Mouse (Mus musculus): ENCODE data around the gene C130032M10Rik. TPM values are rescaled to one million over a fixed set of nuclear protein-coding genes. Genes with fewer than 3 reads are reported as not detected.

The C130032M10Rik gene
- polyA plus RNA-seq, 1 experiment from 2014 or later, result 0.60 TPM

GRCm38 (mm10) chr9:114534747-114535517, 19.4 kb downstream of the C130032M10Rik start:
- Histone ChIP-seq H3K4me3 (no peak overlapping the region), H3K9me3 (no peaks in the 10 kb centered on the region), H3K27me3 (no peaks in the 10 kb centered on the region), H3K36me3 (no peaks in the 10 kb centered on the region), H3K4me1 (peaks cover 32% of the 10 kb centered on the region), H3K4me2 (no peak overlapping the region), H3K27ac (no peak overlapping the region), H3K9ac (no peak overlapping the region)
- no peak for ATAC-seq (ENCODE audit: insufficient number of reproducible peaks, insufficient read depth, low FRiP score, low TSS enrichment, low read depth)
- WGBS, result 81% methylated on average over 9 of the region's 9 CpGs

GRCm38 (mm10) chr9:114536628-114537027, 21.1 kb downstream of the C130032M10Rik start:
- H3K4me2 ChIP-seq, result no peak overlapping the region
- H3K9ac ChIP-seq, result no peak overlapping the region
- ATAC-seq (ENCODE audit: insufficient number of reproducible peaks, insufficient read depth, low FRiP score, low TSS enrichment, low read depth), result no peak
- H3K4me1 ChIP-seq, result peaks cover 19% of the 10 kb centered on the region
- H3K27ac ChIP-seq, result no peak overlapping the region
- H3K36me3 ChIP-seq, result no peaks in the 10 kb centered on the region
- H3K27me3 ChIP-seq, result no peaks in the 10 kb centered on the region
- H3K9me3 ChIP-seq, result no peaks in the 10 kb centered on the region
- 28% methylated on average over 2 of the region's 2 CpGs for WGBS
- H3K4me3 ChIP-seq, result no peak overlapping the region

GRCm38 (mm10) chr9:114538996-114539563, 23.6 kb downstream of the C130032M10Rik start:
- H3K9me3 ChIP-seq, result no peaks in the 10 kb centered on the region
- H3K4me2 ChIP-seq, result no peak overlapping the region
- H3K36me3 ChIP-seq, result no peaks in the 10 kb centered on the region
- ATAC-seq (ENCODE audit: insufficient number of reproducible peaks, insufficient read depth, low FRiP score, low TSS enrichment, low read depth), result no peak
- H3K4me3 ChIP-seq, result no peak overlapping the region
- peaks cover 20% of the 10 kb centered on the region for H3K4me1 ChIP-seq
- H3K27me3 ChIP-seq, result no peaks in the 10 kb centered on the region
- no peak overlapping the region for H3K27ac ChIP-seq
- no peak overlapping the region for H3K9ac ChIP-seq
- 51% methylated on average over 7 of the region's 7 CpGs for WGBS

- no peaks in the 10 kb centered on the region for H3K9me3 ChIP-seq
- H3K4me1 ChIP-seq, result peaks cover 36% of the 10 kb centered on the region
- no peak overlapping the region for H3K4me2 ChIP-seq
- H3K27ac ChIP-seq, result no peak overlapping the region
- 32% methylated on average over 1 of the region's 1 CpGs for WGBS
- no peak overlapping the region for H3K9ac ChIP-seq
- H3K4me3 ChIP-seq, result no peak overlapping the region
- no peaks in the 10 kb centered on the region for H3K36me3 ChIP-seq
- no peak for ATAC-seq (ENCODE audit: insufficient number of reproducible peaks, insufficient read depth, low FRiP score, low TSS enrichment, low read depth)
- H3K27me3 ChIP-seq, result no peaks in the 10 kb centered on the region
Observed at GRCm38 (mm10) chr9:114541279-114541741, 25.8 kb downstream of the C130032M10Rik start.

GRCm38 (mm10) chr9:114543882-114544753, 28.6 kb downstream of the C130032M10Rik start:
- no peak overlapping the region for H3K4me3 ChIP-seq
- H3K4me2 ChIP-seq, result no peak overlapping the region
- no peak overlapping the region for H3K9ac ChIP-seq
- H3K9me3 ChIP-seq, result no peaks in the 10 kb centered on the region
- H3K4me1 ChIP-seq, result peaks cover 34% of the 10 kb centered on the region
- H3K36me3 ChIP-seq, result no peaks in the 10 kb centered on the region
- ATAC-seq (ENCODE audit: insufficient number of reproducible peaks, insufficient read depth, low FRiP score, low TSS enrichment, low read depth), result no peak
- 74% methylated on average over 17 of the region's 17 CpGs for WGBS
- no peaks in the 10 kb centered on the region for H3K27me3 ChIP-seq
- no peak overlapping the region for H3K27ac ChIP-seq

- WGBS, result 36% methylated on average over 9 of the region's 9 CpGs
- H3K9me3 ChIP-seq, result no peaks in the 10 kb centered on the region
- no peak overlapping the region for H3K4me2 ChIP-seq
- no peak overlapping the region for H3K9ac ChIP-seq
- H3K4me3 ChIP-seq, result no peak overlapping the region
- no peaks in the 10 kb centered on the region for H3K27me3 ChIP-seq
- no peak for ATAC-seq (ENCODE audit: insufficient number of reproducible peaks, insufficient read depth, low FRiP score, low TSS enrichment, low read depth)
- no peak overlapping the region for H3K27ac ChIP-seq
- H3K4me1 ChIP-seq, result peaks cover 34% of the 10 kb centered on the region
- no peaks in the 10 kb centered on the region for H3K36me3 ChIP-seq
Observed at GRCm38 (mm10) chr9:114544754-114545393, 29.4 kb downstream of the C130032M10Rik start.

- Histone ChIP-seq H3K9me3 (no peaks in the 10 kb centered on the region), H3K27ac (no peak overlapping the region), H3K4me3 (no peak overlapping the region), H3K4me1 (peaks cover 34% of the 10 kb centered on the region), H3K9ac (no peak overlapping the region), H3K27me3 (no peaks in the 10 kb centered on the region), H3K36me3 (no peaks in the 10 kb centered on the region), H3K4me2 (no peak overlapping the region)
- WGBS, result 54% methylated on average over 12 of the region's 12 CpGs
- ATAC-seq (ENCODE audit: insufficient number of reproducible peaks, insufficient read depth, low FRiP score, low TSS enrichment, low read depth), result no peak
Observed at GRCm38 (mm10) chr9:114546765-114547164, 31.3 kb downstream of the C130032M10Rik start.

GRCm38 (mm10) chr9:114547643-114548077, 32.2 kb downstream of the C130032M10Rik start:
- WGBS, result 42% methylated on average over 6 of the region's 6 CpGs
- Histone ChIP-seq H3K36me3 (no peaks in the 10 kb centered on the region), H3K27me3 (no peaks in the 10 kb centered on the region), H3K4me2 (no peak overlapping the region), H3K9ac (0 out of 2 replicates have a peak overlapping the region, but pooled peaks have one; percentile 12), H3K4me3 (no peak overlapping the region), H3K9me3 (no peaks in the 10 kb centered on the region), H3K27ac (no peak overlapping the region), H3K4me1 (peaks cover 34% of the 10 kb centered on the region)
- ATAC-seq (ENCODE audit: insufficient number of reproducible peaks, insufficient read depth, low FRiP score, low TSS enrichment, low read depth), result no peak

- Histone ChIP-seq H3K9ac (no peak overlapping the region), H3K27ac (no peak overlapping the region), H3K4me3 (no peak overlapping the region), H3K36me3 (no peaks in the 10 kb centered on the region), H3K9me3 (no peaks in the 10 kb centered on the region), H3K27me3 (no peaks in the 10 kb centered on the region), H3K4me2 (no peak overlapping the region), H3K4me1 (peaks cover 34% of the 10 kb centered on the region)
- ATAC-seq (ENCODE audit: insufficient number of reproducible peaks, insufficient read depth, low FRiP score, low TSS enrichment, low read depth), result no peak
- 41% methylated on average over 4 of the region's 4 CpGs for WGBS
Observed at GRCm38 (mm10) chr9:114548496-114548895, 33.0 kb downstream of the C130032M10Rik start.

GRCm38 (mm10) chr9:114549117-114549516, 33.6 kb downstream of the C130032M10Rik start:
- WGBS, result 36% methylated on average over 5 of the region's 5 CpGs
- H3K4me2 ChIP-seq, result no peak overlapping the region
- H3K4me3 ChIP-seq, result no peak overlapping the region
- no peaks in the 10 kb centered on the region for H3K36me3 ChIP-seq
- peaks cover 30% of the 10 kb centered on the region for H3K4me1 ChIP-seq
- no peaks in the 10 kb centered on the region for H3K27me3 ChIP-seq
- no peak for ATAC-seq (ENCODE audit: insufficient number of reproducible peaks, insufficient read depth, low FRiP score, low TSS enrichment, low read depth)
- no peaks in the 10 kb centered on the region for H3K9me3 ChIP-seq
- H3K27ac ChIP-seq, result no peak overlapping the region
- H3K9ac ChIP-seq, result no peak overlapping the region

- peaks cover 29% of the 10 kb centered on the region for H3K4me1 ChIP-seq
- H3K27me3 ChIP-seq, result no peaks in the 10 kb centered on the region
- H3K27ac ChIP-seq, result no peak overlapping the region
- no peaks in the 10 kb centered on the region for H3K9me3 ChIP-seq
- H3K4me3 ChIP-seq, result no peak overlapping the region
- H3K36me3 ChIP-seq, result no peaks in the 10 kb centered on the region
- WGBS, result 32% methylated on average over 6 of the region's 6 CpGs
- H3K9ac ChIP-seq, result no peak overlapping the region
- ATAC-seq (ENCODE audit: insufficient number of reproducible peaks, insufficient read depth, low FRiP score, low TSS enrichment, low read depth), result no peak
- H3K4me2 ChIP-seq, result no peak overlapping the region
Observed at GRCm38 (mm10) chr9:114550033-114550432, 34.5 kb downstream of the C130032M10Rik start.

All from embryonic facial prominence, embryonic 13.5 days (tissue).